Mouse (Mus musculus): ENCODE measurements around the gene Vmn1r42. TPM values are rescaled to one million over a fixed set of nuclear protein-coding genes. Genes with fewer than 3 reads are reported as not detected.

Gene Vmn1r42
- polyA plus RNA-seq, 1 experiment from 2014 or later, result not detected

Other genes with a start within 250 kb of the Vmn1r42 start
- 9.1 and 9.6 TPM in 2 replicates for gene Txnrd3, start 232.4 kb downstream of the Vmn1r42 start, polyA plus RNA-seq (2015; fragmentation: Nextera tagmentation; extraction: Ambion mirVana)
- gene Vmn1r40, start 168.9 kb downstream of the Vmn1r42 start, polyA plus RNA-seq (2015; fragmentation: Nextera tagmentation; extraction: Ambion mirVana), result not detected in 2 replicates
- not detected in 2 replicates for gene Vmn1r41, start 135.6 kb downstream of the Vmn1r42 start, polyA plus RNA-seq (2015; fragmentation: Nextera tagmentation; extraction: Ambion mirVana)
- gene Vmn1r43, start within 50 bp of the Vmn1r42 start, polyA plus RNA-seq (2015; fragmentation: Nextera tagmentation; extraction: Ambion mirVana), result not detected in 2 replicates
- gene Vmn1r44, start 7.2 kb upstream of the Vmn1r42 start, polyA plus RNA-seq (2015; fragmentation: Nextera tagmentation; extraction: Ambion mirVana), result not detected in 2 replicates
- gene Vmn1r45, start 64.2 kb upstream of the Vmn1r42 start, polyA plus RNA-seq (2015; fragmentation: Nextera tagmentation; extraction: Ambion mirVana), result not detected in 2 replicates
- not detected in 2 replicates for gene Vmn1r46, start 92.9 kb upstream of the Vmn1r42 start, polyA plus RNA-seq (2015; fragmentation: Nextera tagmentation; extraction: Ambion mirVana)
- gene Vmn1r47, start 139.7 kb upstream of the Vmn1r42 start, polyA plus RNA-seq (2015; fragmentation: Nextera tagmentation; extraction: Ambion mirVana), result not detected in 2 replicates
- gene Vmn1r48, start 160.4 kb upstream of the Vmn1r42 start, polyA plus RNA-seq (2015; fragmentation: Nextera tagmentation; extraction: Ambion mirVana), result not detected in 2 replicates
- gene Vmn1r49, start 202.1 kb upstream of the Vmn1r42 start, polyA plus RNA-seq (2015; fragmentation: Nextera tagmentation; extraction: Ambion mirVana), result not detected in 2 replicates
- not detected in 2 replicates for gene Vmn1r50, start 225.0 kb upstream of the Vmn1r42 start, polyA plus RNA-seq (2015; fragmentation: Nextera tagmentation; extraction: Ambion mirVana)
- not detected in 2 replicates for gene Vmn1r51, start 246.2 kb upstream of the Vmn1r42 start, polyA plus RNA-seq (2015; fragmentation: Nextera tagmentation; extraction: Ambion mirVana)

All from heart, embryonic 13.5 days (tissue).